Mouse (Mus musculus): Measurements from ENCODE around the gene Exoc6b. TPM values are rescaled to one million over a fixed set of nuclear protein-coding genes. Genes with fewer than 3 reads are reported as not detected.
"Not testable (repeated sequence)": the region's sequence is repeated elsewhere in the genome, so short reads cannot be mapped to it uniquely, and the experiment has no call there.

Exoc6b gene
- total and polyA plus RNA-seq, 2 experiments from 2014 or later, result 8.0 to 10.2 TPM

DNA sequence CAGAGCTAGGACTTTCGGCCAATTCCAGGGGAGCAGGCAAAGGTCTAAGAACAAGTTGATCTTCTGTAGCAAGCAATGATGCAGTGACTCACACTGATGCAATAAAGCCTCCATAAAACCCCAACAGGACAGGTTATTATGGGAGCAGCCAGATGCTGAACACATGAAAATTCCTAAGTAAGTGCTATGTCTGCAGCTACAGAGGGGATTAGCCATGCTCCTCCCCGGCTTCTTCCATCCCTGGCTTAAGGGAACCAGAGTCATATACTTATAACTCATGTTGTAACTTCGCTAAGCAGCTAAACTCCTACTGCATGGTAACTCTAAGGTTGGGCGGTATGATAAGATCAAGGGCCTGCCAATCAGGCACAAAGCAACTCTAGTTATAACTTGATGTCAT is 18.1 kb upstream of the Exoc6b start:
- Histone ChIP-seq H3K9ac (replicated peaks; ENCODE audit: low read depth, low read length) (no peak overlapping the region), H3K27ac (ENCODE audit: low read depth) (no peak overlapping the region), H3K4me2 (ENCODE audit: low read depth, low read length) (no peak overlapping the region), H3K4me3 (ENCODE audit: low read depth, low read length) (no peak overlapping the region), H3K9me3 (replicated peaks; ENCODE audit: control insufficient read depth, low read length) (no peaks in the 10 kb centered on the region), H3K4me1 (ENCODE audit: control insufficient read depth, insufficient read depth) (no peaks in the 10 kb centered on the region), H3K36me3 (replicated peaks; ENCODE audit: control insufficient read depth, insufficient read depth, low read length) (no peaks in the 10 kb centered on the region), H3K27me3 (ENCODE audit: control insufficient read depth, insufficient read depth, low read length) (no peaks in the 10 kb centered on the region)
- WGBS, result 68% methylated on average over 4 of the region's 4 CpGs
- no peak for TF ChIP-seq CTCF (IDR thresholded peaks at IDR 0.05; ENCODE audit: low read depth)
- ATAC-seq (ENCODE audit: insufficient read depth, low read depth) (no peak), DNase-seq (ENCODE audit: low spot score) (no peak)

DNA sequence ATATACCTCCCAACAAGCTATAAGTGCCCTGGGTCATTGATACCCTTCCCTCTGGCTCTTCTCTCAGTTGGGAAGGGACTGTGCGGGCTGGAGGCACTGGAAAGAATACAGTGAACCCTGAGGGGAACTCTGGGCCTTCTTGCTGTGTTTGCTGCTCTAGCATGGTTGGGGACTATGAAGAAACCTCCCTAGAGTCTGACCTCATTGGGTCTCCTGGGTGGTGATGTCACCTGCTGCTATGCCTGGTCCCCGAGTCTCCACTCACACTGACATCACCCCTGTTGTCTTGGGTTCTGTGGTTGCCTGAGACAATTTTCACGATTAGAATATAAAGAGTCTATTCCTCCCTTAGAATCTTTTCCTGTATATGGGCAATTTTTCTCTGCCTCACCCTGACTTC is 17.3 kb upstream of the Exoc6b start:
- Histone ChIP-seq H3K4me3 (ENCODE audit: low read depth, low read length) (no peak overlapping the region), H3K27ac (ENCODE audit: low read depth) (no peak overlapping the region), H3K27me3 (ENCODE audit: control insufficient read depth, insufficient read depth, low read length) (no peaks in the 10 kb centered on the region), H3K4me1 (ENCODE audit: control insufficient read depth, insufficient read depth) (no peaks in the 10 kb centered on the region), H3K4me2 (ENCODE audit: low read depth, low read length) (no peak overlapping the region), H3K9ac (replicated peaks; ENCODE audit: low read depth, low read length) (no peak overlapping the region), H3K9me3 (replicated peaks; ENCODE audit: control insufficient read depth, low read length) (no peaks in the 10 kb centered on the region), H3K36me3 (replicated peaks; ENCODE audit: control insufficient read depth, insufficient read depth, low read length) (no peaks in the 10 kb centered on the region)
- no peak for TF ChIP-seq CTCF (IDR thresholded peaks at IDR 0.05; ENCODE audit: low read depth)
- TF ChIP-seq EP300 (IDR thresholded peaks at IDR 0.05; ENCODE audit: low read depth), result no peak
- DNase-seq (ENCODE audit: low spot score) (no peak), ATAC-seq (ENCODE audit: insufficient read depth, low read depth) (no peak)
- WGBS, result 44% methylated on average over 3 of the region's 3 CpGs

DNA sequence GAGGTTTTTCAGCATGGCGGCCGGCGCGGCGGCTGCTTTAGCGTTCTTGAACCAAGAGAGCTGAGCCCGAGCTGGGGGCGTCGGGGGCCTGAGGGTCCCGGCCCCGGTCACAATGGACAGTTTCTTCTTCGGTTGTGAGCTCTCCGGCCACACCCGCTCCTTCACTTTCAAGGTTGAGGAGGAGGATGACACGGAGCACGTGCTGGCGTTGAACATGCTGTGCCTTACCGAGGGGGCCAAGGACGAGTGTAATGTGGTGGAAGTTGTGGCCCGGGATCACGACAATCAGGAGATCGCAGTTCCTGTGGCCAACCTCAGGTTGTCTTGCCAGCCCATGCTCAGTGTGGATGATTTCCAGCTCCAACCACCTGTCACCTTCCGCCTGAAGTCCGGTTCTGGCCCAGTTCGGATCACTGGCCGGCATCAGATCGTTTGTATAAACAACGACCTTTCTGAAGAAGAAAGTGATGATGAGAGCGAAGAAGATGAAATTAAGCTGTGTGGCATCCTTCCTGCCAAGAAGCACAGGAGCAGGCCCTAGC is 6.9 kb upstream of the Exoc6b start:
- H3K9ac ChIP-seq (replicated peaks; ENCODE audit: low read depth, low read length); H3K4me3 ChIP-seq (ENCODE audit: low read depth, low read length); H3K27me3 ChIP-seq (ENCODE audit: control insufficient read depth, insufficient read depth, low read length); ATAC-seq (ENCODE audit: insufficient read depth, low read depth); H3K4me1 ChIP-seq (ENCODE audit: control insufficient read depth, insufficient read depth); DNase-seq (ENCODE audit: low spot score); H3K27ac ChIP-seq (ENCODE audit: low read depth); H3K36me3 ChIP-seq (replicated peaks; ENCODE audit: control insufficient read depth, insufficient read depth, low read length); H3K4me2 ChIP-seq (ENCODE audit: low read depth, low read length); H3K9me3 ChIP-seq (replicated peaks; ENCODE audit: control insufficient read depth, low read length): not testable (repeated sequence)
- WGBS, result 75% methylated on average over 29 of the region's 29 CpGs

DNA sequence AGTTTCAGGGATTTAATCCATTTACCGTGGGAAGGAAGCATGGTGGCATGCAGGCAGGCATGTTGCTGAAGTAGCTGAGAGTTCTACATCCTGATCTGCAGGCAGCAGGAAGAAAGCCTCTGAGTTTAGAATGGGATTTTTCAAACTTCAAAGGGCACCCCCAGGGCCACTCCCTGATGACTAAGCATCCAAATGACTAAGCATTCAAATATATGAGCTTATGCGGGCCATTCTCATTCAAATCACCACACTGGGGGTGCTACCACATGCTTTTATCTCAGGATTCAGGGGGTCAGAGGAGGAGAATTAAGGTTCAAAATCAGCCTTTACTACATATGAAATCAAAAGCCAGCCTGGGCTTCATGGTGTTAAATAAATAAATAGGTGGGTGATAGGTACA is 5.7 kb upstream of the Exoc6b start:
- H3K4me1 ChIP-seq (ENCODE audit: control insufficient read depth, insufficient read depth), result no peaks in the 10 kb centered on the region
- 28% methylated on average over 2 of the region's 2 CpGs for WGBS
- H3K4me2 ChIP-seq (ENCODE audit: low read depth, low read length), result no peak overlapping the region
- ATAC-seq (ENCODE audit: insufficient read depth, low read depth), result no peak
- no peaks in the 10 kb centered on the region for H3K27me3 ChIP-seq (ENCODE audit: control insufficient read depth, insufficient read depth, low read length)
- H3K27ac ChIP-seq (ENCODE audit: low read depth), result no peak overlapping the region
- no peak overlapping the region for H3K4me3 ChIP-seq (ENCODE audit: low read depth, low read length)
- H3K36me3 ChIP-seq (replicated peaks; ENCODE audit: control insufficient read depth, insufficient read depth, low read length), result no peaks in the 10 kb centered on the region
- no peak for TF ChIP-seq CTCF (IDR thresholded peaks at IDR 0.05; ENCODE audit: low read depth)
- TF ChIP-seq EP300 (IDR thresholded peaks at IDR 0.05; ENCODE audit: low read depth), result no peak
- no peaks in the 10 kb centered on the region for H3K9me3 ChIP-seq (replicated peaks; ENCODE audit: control insufficient read depth, low read length)
- no peak overlapping the region for H3K9ac ChIP-seq (replicated peaks; ENCODE audit: low read depth, low read length)
- DNase-seq (ENCODE audit: low spot score), result no peak

DNA sequence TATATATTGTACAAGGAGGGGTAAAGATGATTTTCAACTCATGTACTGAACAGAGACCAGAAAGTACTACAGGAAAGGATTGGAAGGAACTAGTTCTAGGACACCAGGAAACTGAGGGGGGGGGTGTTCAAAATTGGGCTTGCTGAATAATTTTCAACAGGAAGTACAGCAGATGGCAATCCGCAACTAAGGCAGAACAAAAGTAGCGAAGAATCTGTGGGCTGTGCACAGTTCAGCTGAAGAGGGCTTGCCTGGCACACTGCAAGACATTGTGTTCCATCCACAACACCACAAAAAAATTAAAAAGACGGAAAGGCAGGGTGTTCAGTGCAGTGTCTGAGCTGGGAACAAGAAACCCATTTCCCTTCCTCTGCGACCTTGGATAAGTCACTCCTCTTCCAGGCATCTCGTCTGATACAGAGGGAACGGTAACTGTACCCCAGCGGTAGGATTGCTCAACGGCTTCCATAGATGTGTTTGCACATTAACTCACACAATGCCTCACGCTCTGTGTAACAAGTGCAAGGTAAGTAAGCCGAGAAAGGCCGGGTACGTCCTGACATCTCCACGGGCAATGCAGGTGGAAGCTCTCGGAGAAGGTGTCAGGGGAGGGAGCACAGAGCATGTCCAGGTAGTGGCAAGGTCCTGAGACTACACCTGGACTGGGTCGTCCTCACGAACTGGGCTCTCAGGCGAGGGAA is 841 bp downstream of the Exoc6b start:
- H3K4me1 ChIP-seq (ENCODE audit: control insufficient read depth, insufficient read depth), result no peaks in the 10 kb centered on the region
- peak overlapping the region; percentile 87 for H3K4me3 ChIP-seq (ENCODE audit: low read depth, low read length)
- H3K9ac ChIP-seq (replicated peaks; ENCODE audit: low read depth, low read length), result peak overlapping the region; percentile 69
- peak overlapping the region; percentile 89 for H3K4me2 ChIP-seq (ENCODE audit: low read depth, low read length)
- H3K9me3 ChIP-seq (replicated peaks; ENCODE audit: control insufficient read depth, low read length), result no peaks in the 10 kb centered on the region
- TF ChIP-seq CTCF (IDR thresholded peaks at IDR 0.05; ENCODE audit: low read depth) (0 out of 2 replicates have a peak, but pooled peaks have one; percentile 2), EP300 (IDR thresholded peaks at IDR 0.05; ENCODE audit: low read depth) (no peak)
- WGBS, result 7% methylated on average over 17 of the region's 17 CpGs
- H3K36me3 ChIP-seq (replicated peaks; ENCODE audit: control insufficient read depth, insufficient read depth, low read length), result no peaks in the 10 kb centered on the region
- peak overlapping the region; percentile 36; the same call in 1 of the 2 replicates for H3K27ac ChIP-seq (ENCODE audit: low read depth)
- no peaks in the 10 kb centered on the region for H3K27me3 ChIP-seq (ENCODE audit: control insufficient read depth, insufficient read depth, low read length)
- no peak for ATAC-seq (ENCODE audit: insufficient read depth, low read depth)
- DNase-seq (ENCODE audit: low spot score), result peak; percentile 13

DNA sequence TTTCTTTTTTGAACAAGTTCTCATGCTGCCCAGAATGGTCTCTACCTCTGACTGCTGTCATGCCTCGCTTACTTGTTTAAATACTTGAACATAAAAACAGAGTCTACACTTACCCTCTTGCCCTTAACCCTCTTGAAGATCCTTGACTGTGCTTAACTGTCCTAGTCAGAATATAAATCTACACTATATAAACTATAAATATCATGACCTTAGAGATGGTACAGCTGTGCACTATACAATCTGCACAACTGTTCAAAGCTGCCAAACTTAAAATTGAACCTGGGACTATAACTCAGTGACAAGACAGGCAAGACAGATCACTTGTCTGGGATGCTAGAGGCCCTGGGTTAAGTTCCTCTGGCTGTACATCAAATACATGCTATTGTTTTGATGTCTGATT is 11.7 kb downstream of the Exoc6b start:
- no peak for ATAC-seq (ENCODE audit: insufficient read depth, low read depth)
- WGBS, result 81% methylated on average over 1 of the region's 1 CpGs
- H3K4me3 ChIP-seq (ENCODE audit: low read depth, low read length), result no peak overlapping the region

More for the DNA sequence above, 11.7 kb downstream of the Exoc6b start:
- Histone ChIP-seq H3K9me3 (replicated peaks; ENCODE audit: control insufficient read depth, low read length) (no peaks in the 10 kb centered on the region), H3K4me2 (ENCODE audit: low read depth, low read length) (no peak overlapping the region), H3K4me1 (ENCODE audit: control insufficient read depth, insufficient read depth) (no peaks in the 10 kb centered on the region), H3K9ac (replicated peaks; ENCODE audit: low read depth, low read length) (no peak overlapping the region), H3K27me3 (ENCODE audit: control insufficient read depth, insufficient read depth, low read length) (no peaks in the 10 kb centered on the region), H3K27ac (ENCODE audit: low read depth) (no peak overlapping the region), H3K36me3 (replicated peaks; ENCODE audit: control insufficient read depth, insufficient read depth, low read length) (no peaks in the 10 kb centered on the region)
- TF ChIP-seq EP300 (IDR thresholded peaks at IDR 0.05; ENCODE audit: low read depth) (no peak), CTCF (IDR thresholded peaks at IDR 0.05; ENCODE audit: low read depth) (no peak)
- no peak for DNase-seq (ENCODE audit: low spot score)

All from heart, postnatal 0 days (tissue).